Mouse (Mus musculus) E14TG2a.4 (cell line): ENCODE results near the gene Nup62.

Experiments used
- H3K27me3 ChIP-seq: 2 replicates; pipeline ENCODE4 v1.6.1; 2014; ENCODE audit warnings: low read length, control low read depth; ENCODE audit not compliant: insufficient read depth
- H3K36me3 ChIP-seq: 2 replicates; pipeline ENCODE4 v1.6.1; 2014; ENCODE audit warnings: low read length, control low read depth; ENCODE audit not compliant: insufficient read depth
- H3K4me1 ChIP-seq: replicated peaks from 2 replicates; pipeline ENCODE4 v1.6.1; 2014; ENCODE audit warnings: low read depth, low read length, control low read depth
- H3K4me3 ChIP-seq: replicated peaks from 2 replicates; pipeline ENCODE4 v1.5.1; 2014; ENCODE audit warnings: mild to moderate bottlenecking, low read length
- H3K9me3 ChIP-seq: 2 replicates; pipeline ENCODE4 v1.6.1; 2014; ENCODE audit warnings: low read length, control low read depth
- CTCF ChIP-seq: conservative IDR thresholded peaks from 2 replicates; pipeline ENCODE4 v1.5.1; 2014; ENCODE audit warnings: low read length
- NANOG ChIP-seq: IDR thresholded peaks from 2 replicates; pipeline ENCODE4 v1.6.1; 2014; ENCODE audit warnings: borderline replicate concordance, low read length, mixed read lengths
- POU5F1 ChIP-seq: IDR thresholded peaks from 2 replicates; pipeline ENCODE4 v1.6.1; 2014; ENCODE audit warnings: low read length, borderline replicate concordance

Nup62 gene

DNA sequence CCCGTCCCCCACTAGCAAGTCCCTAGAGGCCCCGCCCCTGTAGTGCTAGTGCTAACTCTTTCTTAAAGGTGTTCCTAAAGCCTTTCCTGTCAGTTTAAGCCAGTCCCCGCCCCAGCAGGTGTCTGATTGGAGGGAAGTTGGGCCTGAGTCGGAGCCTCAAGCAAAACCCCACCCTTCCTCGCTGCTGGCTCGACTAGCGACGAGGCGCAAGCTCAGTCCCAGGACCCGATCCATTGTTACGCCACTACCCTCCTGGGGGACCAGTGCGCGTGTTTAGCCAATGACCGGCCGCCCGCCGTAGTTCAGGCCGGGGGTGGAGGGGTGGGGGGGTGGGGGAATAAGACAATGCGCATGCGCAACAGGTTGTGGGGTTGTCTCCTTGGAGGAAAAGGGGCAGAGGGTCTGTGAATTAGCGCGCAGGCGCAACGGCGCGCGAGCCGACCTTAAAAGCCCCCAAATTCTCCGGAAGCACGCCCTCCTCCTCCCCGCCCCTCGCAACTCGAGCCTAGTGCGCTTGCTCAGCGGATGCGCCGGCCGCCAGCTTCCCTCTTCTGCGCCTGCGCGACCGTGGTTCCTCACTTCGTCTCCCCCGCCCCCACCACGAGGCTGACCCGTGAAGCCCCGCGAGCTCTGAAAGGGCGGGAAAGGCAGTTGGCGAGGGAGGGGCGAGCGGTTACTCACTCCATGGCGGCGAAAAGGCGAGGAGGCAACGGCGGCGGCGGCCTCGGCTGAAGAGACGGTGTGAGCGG, at the start of gene Nup62, which contains the start of gene Il4i1:
Gene Nup62 (plus strand): TSS at position 368 of the 749 bp plus-strand sequence.
Gene Il4i1 (plus strand): TSS at position 667 of the 749 bp plus-strand sequence.
- H3K4me3 ChIP-seq = peak within 1 kb of the TSS; percentile 96
- H3K36me3 ChIP-seq = peaks cover 59% of the 10 kb centered on the region
- TF ChIP-seq CTCF (no peak), POU5F1 (no peak), NANOG (no peak)
- H3K27me3 ChIP-seq = no peaks in the 10 kb centered on the region
- H3K4me1 ChIP-seq = peaks cover 59% of the 10 kb centered on the region
- no peaks in the 10 kb centered on the region for H3K9me3 ChIP-seq

DNA sequence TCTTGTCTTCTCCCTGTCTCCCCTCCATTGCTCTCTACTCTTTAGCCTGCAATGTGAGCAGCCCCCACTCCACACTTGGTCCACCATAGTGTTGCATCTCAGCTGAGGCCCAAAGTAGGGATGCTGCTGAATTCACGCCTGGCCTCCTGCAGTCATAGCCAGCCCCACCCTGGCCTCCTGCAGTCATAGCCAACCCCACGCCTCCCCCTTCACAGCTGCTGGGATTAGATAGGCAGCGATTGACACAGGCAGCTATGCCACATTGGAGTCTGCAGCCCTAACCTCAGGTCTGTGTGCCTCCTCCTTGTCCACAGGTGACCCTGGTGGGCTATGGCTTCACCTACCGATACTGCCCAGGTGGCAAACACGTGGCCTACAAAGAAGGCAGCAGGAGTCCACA, 47.8 kb upstream of the Nup62 start:
- peaks cover 18% of the 10 kb centered on the region for H3K4me1 ChIP-seq
- peak overlapping the region; percentile 35; the same call in 1 of the 2 replicates for H3K4me3 ChIP-seq
- H3K9me3 ChIP-seq = no peaks in the 10 kb centered on the region
- H3K27me3 ChIP-seq = no peaks in the 10 kb centered on the region
- peaks cover 94% of the 10 kb centered on the region for H3K36me3 ChIP-seq
- TF ChIP-seq CTCF (no peak), NANOG (no peak), POU5F1 (no peak)

DNA sequence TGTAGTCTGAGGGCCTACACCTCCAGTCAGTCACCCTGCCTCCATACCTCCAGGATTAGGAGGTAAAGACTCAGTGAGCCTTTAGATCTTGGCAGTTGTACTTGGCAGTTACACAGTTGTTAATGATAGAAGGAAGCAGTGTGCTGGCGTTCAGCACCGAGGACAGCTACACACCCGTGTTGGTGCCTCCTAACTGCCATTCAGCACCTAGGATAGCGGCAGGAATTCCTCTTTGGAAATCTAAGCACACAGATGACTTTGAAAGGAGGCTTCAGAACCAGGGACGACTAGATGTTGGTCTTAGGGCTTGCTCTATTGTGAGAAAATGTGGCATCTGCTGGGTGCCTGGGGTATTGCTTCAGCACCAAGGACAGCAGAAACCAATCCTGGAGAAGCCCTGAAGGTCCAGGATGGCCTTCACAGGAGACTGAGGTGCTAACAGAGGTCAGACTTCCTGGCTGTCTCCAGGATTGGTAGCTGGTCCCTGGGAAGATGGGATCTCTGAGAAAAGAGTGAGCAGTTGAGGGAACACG, 45.8 kb upstream of the Nup62 start:
- no peak for TF ChIP-seq NANOG
- no peak for TF ChIP-seq CTCF
- no peaks in the 10 kb centered on the region for H3K27me3 ChIP-seq
- H3K4me3 ChIP-seq = no peak overlapping the region
- H3K9me3 ChIP-seq = no peaks in the 10 kb centered on the region
- peaks cover 88% of the 10 kb centered on the region for H3K36me3 ChIP-seq
- peaks cover 18% of the 10 kb centered on the region for H3K4me1 ChIP-seq

- Histone ChIP-seq H3K36me3 (peaks cover 86% of the 10 kb centered on the region), H3K4me1 (peaks cover 12% of the 10 kb centered on the region), H3K27me3 (no peaks in the 10 kb centered on the region), H3K9me3 (no peaks in the 10 kb centered on the region), H3K4me3 (no peak overlapping the region)
- TF ChIP-seq POU5F1 = no peak
- TF ChIP-seq CTCF = no peak
- no peak for TF ChIP-seq NANOG
Observed at GRCm38 (mm10) chr7:44772591-44773204, 43.2 kb upstream of the Nup62 start.

GRCm38 (mm10) chr7:44776849-44777498, 38.9 kb upstream of the Nup62 start:
- Histone ChIP-seq H3K9me3 (no peaks in the 10 kb centered on the region), H3K27me3 (no peaks in the 10 kb centered on the region), H3K4me1 (no peaks in the 10 kb centered on the region; the same call in 1 of the 2 replicates), H3K4me3 (no peak overlapping the region), H3K36me3 (peaks cover 58% of the 10 kb centered on the region)
- TF ChIP-seq POU5F1 (no peak), CTCF (no peak), NANOG (no peak)

GRCm38 (mm10) chr7:44780101-44780500, 35.8 kb upstream of the Nup62 start:
- H3K4me3 ChIP-seq = no peak overlapping the region
- no peaks in the 10 kb centered on the region for H3K9me3 ChIP-seq
- TF ChIP-seq NANOG (no peak), CTCF (no peak), POU5F1 (no peak)
- peaks cover 37% of the 10 kb centered on the region for H3K36me3 ChIP-seq
- H3K4me1 ChIP-seq = no peaks in the 10 kb centered on the region; the same call in 1 of the 2 replicates
- no peaks in the 10 kb centered on the region for H3K27me3 ChIP-seq

- H3K4me3 ChIP-seq = no peak overlapping the region
- H3K9me3 ChIP-seq = peaks cover 23% of the 10 kb centered on the region
- no peaks in the 10 kb centered on the region for H3K27me3 ChIP-seq
- H3K36me3 ChIP-seq = no peaks in the 10 kb centered on the region
- no peak for TF ChIP-seq POU5F1
- no peak for TF ChIP-seq NANOG
- TF ChIP-seq CTCF = no peak
- H3K4me1 ChIP-seq = no peaks in the 10 kb centered on the region
Observed at GRCm38 (mm10) chr7:44789531-44789930, 26.4 kb upstream of the Nup62 start.

- Histone ChIP-seq H3K27me3 (no peaks in the 10 kb centered on the region), H3K4me3 (no peak overlapping the region), H3K36me3 (no peaks in the 10 kb centered on the region), H3K4me1 (no peaks in the 10 kb centered on the region), H3K9me3 (peaks cover 27% of the 10 kb centered on the region)
- no peak for TF ChIP-seq NANOG
Observed at GRCm38 (mm10) chr7:44790066-44790465, 25.8 kb upstream of the Nup62 start.
